Mouse (Mus musculus) lung, embryonic 16.5 days (tissue): ENCODE results near the gene Vkorc1. TPM values are rescaled to one million over a fixed set of nuclear protein-coding genes. Genes with fewer than 3 reads are reported as not detected.
"Not testable (repeated sequence)": the region's sequence is repeated elsewhere in the genome, so short reads cannot be mapped to it uniquely, and the experiment has no call there.

Source experiments
- ATAC-seq: fragments of 200-750 bp; cut with Nextera tagmentation; 2 replicates; pipeline ENCODE4 v1.8.0; 2017; ENCODE audit warnings: low read depth, mild to moderate bottlenecking, moderate library complexity
- H3K27ac ChIP-seq: fragments of 300-500 bp; sonication (generic); 2 replicates; pipeline ENCODE4 v1.5.1; 2014; ENCODE audit warnings: mild to moderate bottlenecking, control low read depth, low read length
- H3K27me3 ChIP-seq: fragments of 300-500 bp; sonication (generic); 2 replicates; pipeline ENCODE4 v1.6.1; 2014; ENCODE audit warnings: low read depth, low read length, mixed read lengths; ENCODE audit not compliant: control insufficient read depth, insufficient read depth
- H3K36me3 ChIP-seq: fragments of 300-500 bp; sonication (generic); 2 replicates; pipeline ENCODE4 v1.6.1; 2014; ENCODE audit warnings: low read length; ENCODE audit not compliant: control insufficient read depth, insufficient read depth
- H3K4me1 ChIP-seq: fragments of 300-500 bp; sonication (generic); replicated peaks from 2 replicates; pipeline ENCODE4 v1.6.1; 2014; ENCODE audit warnings: low read length, mixed read lengths; ENCODE audit not compliant: control insufficient read depth, insufficient read depth
- H3K4me2 ChIP-seq: fragments of 300-500 bp; sonication (generic); 2 replicates; pipeline ENCODE4 v1.6.1; 2014; ENCODE audit warnings: low read depth, low read length, control low read depth
- H3K4me3 ChIP-seq: fragments of 300-500 bp; sonication (generic); 2 replicates; pipeline ENCODE4 v1.5.1; 2014; ENCODE audit warnings: mild to moderate bottlenecking, low read length, control low read depth
- H3K9ac ChIP-seq: fragments of 300-500 bp; sonication (generic); 2 replicates; pipeline ENCODE4 v1.6.1; 2014; ENCODE audit warnings: low read length, control low read depth
- H3K9me3 ChIP-seq: fragments of 300-500 bp; sonication (generic); 2 replicates; pipeline ENCODE4 v1.6.1; 2016; ENCODE audit warnings: low read length; ENCODE audit not compliant: control insufficient read depth
- WGBS: fragments of 180-500 bp; shearing (Covaris S2); extraction: QIAGEN DNeasy Blood & Tissue Kit; methylation state at CpG from one replicate; pipeline ENCODE4 v1.1.7; 2014; 5-methylcytosine and 5-hydroxymethylcytosine counted together
- polyA plus RNA-seq: library from polyadenylated mRNA; unstranded; fragments of >200 nt; fragmentation: Nextera tagmentation; extraction: Ambion mirVana; gene quantifications from 2 replicates; pipeline ENCODE4 v1.2.1, GENCODE M21; 2015

Vkorc1 gene
- polyA plus RNA-seq, 1 experiment from 2014 or later = 162 TPM

- H3K9ac ChIP-seq = peak within 1 kb of the TSS; percentile 97
- ATAC-seq = peak; percentile 95
- peak within 1 kb of the TSS; percentile 88 for H3K4me3 ChIP-seq
- H3K4me1 ChIP-seq = peaks cover 9% of the 10 kb centered on the region
- H3K36me3 ChIP-seq = peaks cover 39% of the 10 kb centered on the region
- H3K9me3 ChIP-seq = no peaks in the 10 kb centered on the region
- peak within 1 kb of the TSS; percentile 91 for H3K27ac ChIP-seq
- 6% methylated on average over 37 of the region's 38 CpGs for WGBS
- H3K27me3 ChIP-seq = no peaks in the 10 kb centered on the region
- peak within 1 kb of the TSS; percentile 82 for H3K4me2 ChIP-seq
Observed at GRCm38 (mm10) chr7:127903971-127904796, 8.8 kb upstream of the Vkorc1 start, which contains the start of gene Bckdk. Gene Bckdk (plus strand): TSS chr7:127904082.

DNA sequence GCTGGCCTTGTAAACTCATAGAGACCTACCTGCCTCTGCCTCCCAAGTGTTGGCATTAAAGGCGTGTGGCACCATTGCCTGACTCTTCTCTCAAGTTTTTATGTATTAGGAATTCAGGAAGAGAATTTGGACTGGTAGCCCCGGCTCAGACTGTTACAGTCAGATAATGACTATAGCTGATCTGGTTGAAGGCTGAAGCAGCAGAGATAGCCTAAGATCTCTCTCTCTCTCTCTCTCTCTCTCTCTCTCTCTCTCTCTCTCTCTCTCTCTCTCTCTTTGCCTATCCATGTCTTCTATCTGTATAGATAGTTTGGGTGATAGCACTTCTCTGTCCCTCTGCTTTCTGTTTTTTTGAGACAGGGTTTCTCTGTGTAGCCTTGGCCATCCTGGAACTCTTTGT lies 6.4 kb upstream of the Vkorc1 start:
- Histone ChIP-seq H3K9me3 (no peaks in the 10 kb centered on the region), H3K4me3 (no peak overlapping the region), H3K27me3 (no peaks in the 10 kb centered on the region), H3K36me3 (peaks cover 16% of the 10 kb centered on the region; the same call in 1 of the 2 replicates), H3K9ac (no peak overlapping the region), H3K4me1 (peaks cover 9% of the 10 kb centered on the region), H3K27ac (no peak overlapping the region), H3K4me2 (no peak overlapping the region)
- no peak for ATAC-seq
- 68% methylated on average over 2 of the region's 2 CpGs for WGBS

- Histone ChIP-seq H3K9ac (no peak overlapping the region), H3K4me3 (no peak overlapping the region), H3K27me3 (no peaks in the 10 kb centered on the region), H3K4me2 (no peak overlapping the region), H3K27ac (no peak overlapping the region), H3K36me3 (no peaks in the 10 kb centered on the region), H3K9me3 (no peaks in the 10 kb centered on the region), H3K4me1 (peaks cover 5% of the 10 kb centered on the region)
- ATAC-seq = no peak
- 19% methylated on average over 7 of the region's 7 CpGs for WGBS
Observed at GRCm38 (mm10) chr7:127899997-127900396, 4.6 kb upstream of the Vkorc1 start.

DNA sequence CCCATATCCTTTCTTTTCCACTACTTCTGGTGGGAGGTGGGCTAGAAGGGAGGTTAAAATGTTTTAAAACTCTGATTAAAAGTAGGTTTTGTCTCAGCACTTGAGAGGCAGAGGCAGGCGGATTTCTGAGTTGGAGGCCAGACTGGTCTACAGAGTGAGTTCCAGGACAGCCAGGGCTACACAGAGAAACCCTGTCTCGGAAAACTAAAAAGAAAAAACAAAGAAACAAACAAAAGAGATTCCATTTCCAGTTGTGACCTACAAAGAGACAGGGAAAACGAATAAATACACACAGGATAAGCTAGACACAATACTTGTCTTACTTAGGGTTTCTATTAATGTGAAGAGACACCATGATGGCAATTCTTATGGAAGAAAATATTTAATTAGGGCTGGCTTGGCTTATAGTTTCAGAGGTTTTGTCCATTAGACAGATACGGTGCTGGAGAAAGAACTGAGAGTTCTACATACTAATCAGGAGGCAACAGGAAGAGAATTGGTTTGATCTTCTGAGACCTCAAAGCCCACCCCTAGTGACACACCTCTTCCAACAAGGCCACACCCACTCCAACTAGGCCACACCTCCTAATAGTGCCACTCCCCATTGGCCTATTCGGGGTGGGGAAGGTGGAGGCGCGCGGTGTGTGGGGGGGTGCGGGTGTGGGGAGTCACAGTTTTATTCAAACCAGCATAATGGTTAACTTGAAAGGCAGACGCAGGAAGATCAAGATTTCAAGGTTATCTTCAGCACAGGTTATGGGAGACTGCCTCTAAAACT lies 3.0 kb upstream of the Vkorc1 start:
- ATAC-seq = no peak
- 34% methylated on average over 10 of the region's 10 CpGs for WGBS
- Histone ChIP-seq H3K27ac (no peak overlapping the region), H3K36me3 (no peaks in the 10 kb centered on the region), H3K4me1 (peaks cover 8% of the 10 kb centered on the region), H3K4me3 (no peak overlapping the region), H3K9me3 (no peaks in the 10 kb centered on the region), H3K27me3 (no peaks in the 10 kb centered on the region), H3K4me2 (no peak overlapping the region), H3K9ac (no peak overlapping the region)

DNA sequence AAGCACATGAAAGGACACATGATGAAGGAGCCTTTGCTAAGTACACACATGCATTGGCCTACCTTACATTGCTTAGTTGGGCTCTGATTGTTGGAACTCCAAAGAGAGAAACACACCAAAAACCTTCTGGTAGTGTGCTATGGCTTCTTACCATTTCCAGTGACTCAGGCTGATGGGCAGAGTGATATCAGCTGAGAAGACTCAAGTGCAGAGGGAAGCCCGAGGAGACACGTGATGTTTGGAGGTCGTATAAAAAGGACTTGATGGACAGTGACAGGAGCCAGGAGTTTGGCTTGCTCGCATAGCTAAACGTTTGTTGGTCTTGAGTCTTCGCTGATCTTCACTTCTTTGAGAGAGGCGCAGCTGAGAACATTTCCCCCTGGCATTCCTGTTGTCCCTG lies 2.1 kb upstream of the Vkorc1 start:
- no peaks in the 10 kb centered on the region for H3K27me3 ChIP-seq
- peaks cover 8% of the 10 kb centered on the region for H3K4me1 ChIP-seq
- no peak overlapping the region for H3K27ac ChIP-seq
- no peak overlapping the region for H3K4me3 ChIP-seq
- H3K36me3 ChIP-seq = no peaks in the 10 kb centered on the region
- no peak for ATAC-seq
- H3K4me2 ChIP-seq = no peak overlapping the region
- 81% methylated on average over 7 of the region's 7 CpGs for WGBS
- H3K9ac ChIP-seq = no peak overlapping the region
- no peaks in the 10 kb centered on the region for H3K9me3 ChIP-seq

- H3K4me1 ChIP-seq = peaks cover 8% of the 10 kb centered on the region
- no peak overlapping the region for H3K27ac ChIP-seq
- H3K9me3 ChIP-seq = no peaks in the 10 kb centered on the region
- no peaks in the 10 kb centered on the region for H3K27me3 ChIP-seq
- 61% methylated on average over 13 of the region's 13 CpGs for WGBS
- no peak overlapping the region for H3K9ac ChIP-seq
- no peak overlapping the region for H3K4me2 ChIP-seq
- no peaks in the 10 kb centered on the region; the same call in 1 of the 2 replicates for H3K36me3 ChIP-seq
- no peak for ATAC-seq
- no peak overlapping the region for H3K4me3 ChIP-seq
Observed at GRCm38 (mm10) chr7:127896384-127896783, 967 bp upstream of the Vkorc1 start.

DNA sequence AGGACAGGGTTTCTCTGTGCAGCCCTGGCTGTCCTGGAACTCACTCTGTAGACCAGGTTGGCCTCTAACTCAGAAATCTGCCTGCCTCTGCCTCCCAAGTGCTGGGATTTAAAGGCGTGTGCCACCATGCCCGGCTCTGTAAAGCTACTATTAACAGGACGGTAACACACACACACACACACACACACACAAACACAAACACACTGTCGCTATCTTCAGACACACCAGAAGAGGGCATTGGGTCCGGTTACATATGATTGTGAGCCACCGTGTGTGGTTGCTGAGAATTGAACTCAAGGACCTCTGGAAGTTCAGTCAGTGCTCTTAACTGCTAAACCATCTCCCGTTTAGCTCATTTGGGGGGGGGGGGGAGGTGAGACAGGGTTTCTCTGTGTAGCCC lies 474 bp upstream of the Vkorc1 start:
- not testable (repeated sequence) for H3K9me3 ChIP-seq, H3K27ac ChIP-seq, H3K27me3 ChIP-seq, H3K4me1 ChIP-seq, H3K36me3 ChIP-seq
- H3K4me3 ChIP-seq = peak overlapping the region; percentile 61; the same call in 1 of the 2 replicates
- H3K9ac ChIP-seq = peak overlapping the region; percentile 36; the same call in 1 of the 2 replicates
- 68% methylated on average over 7 of the region's 7 CpGs for WGBS
- peak; percentile 10; the same call in 1 of the 2 replicates for ATAC-seq
- peak overlapping the region; percentile 92; the same call in 1 of the 2 replicates for H3K4me2 ChIP-seq

- H3K4me2 ChIP-seq = peak overlapping the region; percentile 92
- peaks cover 8% of the 10 kb centered on the region for H3K4me1 ChIP-seq
- H3K4me3 ChIP-seq = peak overlapping the region; percentile 61
- H3K9me3 ChIP-seq = no peaks in the 10 kb centered on the region
- peak overlapping the region; percentile 69 for H3K9ac ChIP-seq
- no peak overlapping the region; the same call in 1 of the 2 replicates for H3K27ac ChIP-seq
- peaks cover 3% of the 10 kb centered on the region; the same call in 1 of the 2 replicates for H3K36me3 ChIP-seq
- 53% methylated on average over 5 of the region's 5 CpGs for WGBS
- H3K27me3 ChIP-seq = no peaks in the 10 kb centered on the region
- ATAC-seq = no peak
Observed at GRCm38 (mm10) chr7:127894480-127894879, 937 bp downstream of the Vkorc1 start.

DNA sequence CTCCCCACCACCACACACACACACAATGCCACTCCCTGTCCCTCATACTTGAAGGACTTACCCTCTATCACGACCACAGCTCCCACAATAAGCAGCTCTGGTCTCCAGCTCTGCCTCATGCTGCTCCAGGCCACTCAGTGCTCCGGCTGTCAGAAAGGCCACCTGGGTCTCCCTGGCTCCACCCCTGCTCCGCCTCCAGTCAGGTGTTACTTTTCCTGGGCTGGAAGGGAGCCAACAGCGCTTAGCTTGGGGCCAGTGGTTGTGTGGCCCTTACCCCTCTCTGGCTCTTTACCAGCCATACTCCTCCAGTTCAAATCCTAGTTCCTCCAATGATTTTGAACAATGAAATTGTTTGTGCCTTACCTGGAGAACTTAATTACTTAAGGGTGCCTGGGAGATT lies 4.6 kb downstream of the Vkorc1 start, which contains the start of gene Prss53:
TSS of gene Prss53 (minus strand) at position 173 of the 400 bp plus-strand sequence.
- Histone ChIP-seq H3K9ac (no peak within 1 kb of the TSS), H3K4me2 (no peak within 1 kb of the TSS), H3K36me3 (peaks cover 28% of the 10 kb centered on the region), H3K9me3 (no peaks in the 10 kb centered on the region), H3K27ac (no peak within 1 kb of the TSS), H3K27me3 (no peaks in the 10 kb centered on the region), H3K4me1 (peaks cover 8% of the 10 kb centered on the region), H3K4me3 (no peak within 1 kb of the TSS)
- 17% methylated on average over 4 of the region's 4 CpGs for WGBS
- ATAC-seq = no peak
